Mouse (Mus musculus): ENCODE data around the gene Gpn3.

DNA sequence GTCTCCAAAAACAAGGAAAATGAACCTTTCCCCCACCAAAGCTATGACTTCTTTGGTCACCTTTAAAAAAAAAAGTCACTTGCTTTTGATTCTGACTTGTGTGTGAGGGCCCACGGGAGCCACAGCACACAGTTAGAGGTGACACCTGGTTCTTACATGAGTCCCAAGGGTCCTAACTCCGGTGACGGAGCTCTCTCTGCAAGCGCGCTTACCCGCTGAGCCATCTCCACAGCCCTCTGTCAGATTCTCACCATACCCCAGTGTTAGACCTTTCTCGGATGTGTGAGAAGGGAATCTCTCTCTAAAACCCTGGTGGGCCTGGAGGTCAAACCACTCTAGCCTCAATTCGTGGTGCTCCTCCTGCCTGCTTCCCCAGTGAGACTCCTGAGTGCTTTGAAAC lies 25.8 kb downstream of the Gpn3 start:
- TF ChIP-seq CTCF (IDR thresholded peaks at IDR 0.05), result no peak
- TF ChIP-seq EP300 (IDR thresholded peaks at IDR 0.05), result no peak
